Mouse (Mus musculus): ENCODE data around the gene Cacng1. TPM values are rescaled to one million over a fixed set of nuclear protein-coding genes. Genes with fewer than 3 reads are reported as not detected.

The Cacng1 gene
- total and polyA plus RNA-seq, 3 experiments = not detected

DNA sequence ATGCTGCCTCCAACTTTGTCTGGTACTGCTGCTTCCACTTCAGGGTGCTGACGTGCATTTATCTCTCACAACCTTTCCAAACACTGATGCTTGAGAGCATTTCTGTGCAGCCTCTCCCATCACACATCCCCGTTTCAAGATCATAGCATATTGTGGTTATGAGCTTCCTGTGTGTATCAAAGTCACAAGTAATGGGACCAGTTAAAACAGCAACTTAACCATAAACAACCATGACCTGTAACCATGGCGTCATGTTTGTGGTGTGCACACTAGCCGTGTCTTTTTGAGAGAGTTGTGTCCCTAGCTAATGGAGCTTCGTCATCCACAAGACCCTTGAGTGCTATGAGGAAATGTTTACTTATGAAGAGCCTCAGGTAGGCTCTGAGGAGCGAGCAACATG is 48.1 kb downstream of the Cacng1 start:
- TF ChIP-seq MAX (IDR thresholded peaks at IDR 0.05; ENCODE audit: low read length) (no peak), GABPA (IDR thresholded peaks at IDR 0.05; ENCODE audit: insufficient replicate concordance, low read depth, low read length) (no peak), ETS1 (conservative IDR thresholded peaks at IDR 0.05; ENCODE audit: low read depth, low read length) (no peak), KAT2A (IDR thresholded peaks at IDR 0.05; ENCODE audit: insufficient replicate concordance, low read length) (no peak), SMC3 (IDR thresholded peaks at IDR 0.05; ENCODE audit: low read depth, low read length) (no peak), RCOR1 (conservative IDR thresholded peaks at IDR 0.05; ENCODE audit: low read depth, low read length) (no peak), ZMIZ1 (IDR thresholded peaks at IDR 0.05; ENCODE audit: low read depth, low read length) (no peak), PAX5 (IDR thresholded peaks at IDR 0.05; ENCODE audit: low read length) (no peak), MXI1 (IDR thresholded peaks at IDR 0.05; ENCODE audit: low read depth, low read length) (no peak), IRF4 (IDR thresholded peaks at IDR 0.05; ENCODE audit: low read depth, low read length) (no peak), JUN (IDR thresholded peaks at IDR 0.05; ENCODE audit: insufficient read depth, low read depth, low read length) (no peak), CHD1 (IDR thresholded peaks at IDR 0.05; ENCODE audit: low read depth, low read length) (no peak), CHD2 (IDR thresholded peaks at IDR 0.05; ENCODE audit: low read length) (no peak), MEF2A (IDR thresholded peaks at IDR 0.05; ENCODE audit: borderline replicate concordance, low read depth, low read length) (no peak), RAD21 (IDR thresholded peaks at IDR 0.05; ENCODE audit: low read depth, low read length) (no peak), ELF1 (IDR thresholded peaks at IDR 0.05; ENCODE audit: low read depth, low read length) (no peak), JUND (conservative IDR thresholded peaks at IDR 0.05; ENCODE audit: low read depth, low read length) (no peak), NRF1 (IDR thresholded peaks at IDR 0.05; ENCODE audit: low read depth, low read length) (no peak), MAZ (IDR thresholded peaks at IDR 0.05; ENCODE audit: low read depth, low read length) (no peak)
- peaks cover 79 to 98% of the 10 kb centered on the region in 2 experiments for H3K36me3 ChIP-seq (replicated peaks in 1 of 2; ENCODE audit: control insufficient read depth in 1 of 2, insufficient read depth in 1 of 2, low read length in 1 of 2)
- H3K79me2 ChIP-seq (replicated peaks; ENCODE audit: control insufficient read depth, extremely low read depth, insufficient read depth, poor library complexity, severe bottlenecking) = no peaks in the 10 kb centered on the region
- in situ Hi-C loops (cut with MboI; ENCODE audit: low pct_ligation_motif_present, low pct_unique_long_range_greater_than_20kb, low sequenced_read_pairs) (no loop called here), dilution Hi-C loops (cut with MboI; ENCODE audit: extremely low pct_ligation_motif_present, extremely low pct_unique_long_range_greater_than_20kb, low sequenced_read_pairs) (no loop called here)
- H3K27ac ChIP-seq (ENCODE audit: insufficient read depth, low read depth) = no peak overlapping the region
- H3K9ac ChIP-seq (ENCODE audit: insufficient read depth, low read depth) = no peak overlapping the region
- H3K27me3 ChIP-seq (replicated peaks) = no peaks in the 10 kb centered on the region
- DNase-seq (ENCODE audit: extremely low read depth) = no peak
- no peak overlapping the region for H3K4me3 ChIP-seq (replicated peaks in 1 of 3; ENCODE audit: low read depth in 2 of 3, low read length in 2 of 3, poor library complexity in 1 of 3)
- no peaks in the 10 kb centered on the region for H3K4me1 ChIP-seq (ENCODE audit: control insufficient read depth in 1 of 2, insufficient read depth in 2 of 2)
- H3K4me2 ChIP-seq (ENCODE audit: insufficient read depth, low read depth, poor library complexity, severe bottlenecking) = no peak overlapping the region
- H3K9me3 ChIP-seq (replicated peaks; ENCODE audit: low read length) = no peaks in the 10 kb centered on the region

GRCm38 (mm10) chr11:107667542-107667941 is 48.8 kb downstream of the Cacng1 start:
- TF ChIP-seq UBTF (IDR thresholded peaks at IDR 0.05; ENCODE audit: low read depth, low read length) (no peak), BHLHE40 (IDR thresholded peaks at IDR 0.05; ENCODE audit: low read depth, low read length) (no peak)
- Histone ChIP-seq H3K4me3 (replicated peaks in 1 of 3; ENCODE audit: low read depth in 2 of 3, low read length in 2 of 3, poor library complexity in 1 of 3) (no peak overlapping the region), H3K4me2 (ENCODE audit: insufficient read depth, low read depth, poor library complexity, severe bottlenecking) (no peak overlapping the region), H3K27ac (ENCODE audit: insufficient read depth, low read depth) (no peak overlapping the region), H3K79me2 (replicated peaks; ENCODE audit: control insufficient read depth, extremely low read depth, insufficient read depth, poor library complexity, severe bottlenecking) (no peaks in the 10 kb centered on the region), H3K27me3 (replicated peaks) (no peaks in the 10 kb centered on the region), H3K36me3 (replicated peaks in 1 of 2; ENCODE audit: control insufficient read depth in 1 of 2, insufficient read depth in 1 of 2, low read length in 1 of 2) (peaks cover 82 to 98% of the 10 kb centered on the region in 2 experiments), H3K9ac (ENCODE audit: insufficient read depth, low read depth) (no peak overlapping the region), H3K9me3 (replicated peaks; ENCODE audit: low read length) (no peaks in the 10 kb centered on the region), H3K4me1 (ENCODE audit: control insufficient read depth in 1 of 2, insufficient read depth in 2 of 2) (no peaks in the 10 kb centered on the region)
- no peak for DNase-seq (ENCODE audit: extremely low read depth)
- in situ Hi-C loops (cut with MboI; ENCODE audit: low pct_ligation_motif_present, low pct_unique_long_range_greater_than_20kb, low sequenced_read_pairs) = no loop called here
- dilution Hi-C loops (cut with MboI; ENCODE audit: extremely low pct_ligation_motif_present, extremely low pct_unique_long_range_greater_than_20kb, low sequenced_read_pairs) = no loop called here

Data from CH12.LX (cell line).